Mouse (Mus musculus): Measurements from ENCODE around the gene Atp2c2.
A peak's percentile ranks its signal among the peaks of the same experiment; 100 is the strongest.

Atp2c2 gene

GRCm38 (mm10) chr8:119707146-119707545 lies 7.3 kb downstream of the Atp2c2 start:
- DNase-seq (ENCODE audit: low read depth) = no peak

GRCm38 (mm10) chr8:119708471-119708870 lies 8.7 kb downstream of the Atp2c2 start:
- DNase-seq (ENCODE audit: low read depth) = no peak

GRCm38 (mm10) chr8:119708878-119709702 lies 9.3 kb downstream of the Atp2c2 start:
- peak; percentile 97 for DNase-seq (ENCODE audit: low read depth)

- peak; percentile 54 for DNase-seq (ENCODE audit: low read depth)
These were observed 9.9 kb downstream of the Atp2c2 start for GRCm38 (mm10) chr8:119709703-119710093.

- peak; percentile 91 for DNase-seq (ENCODE audit: low read depth)
These were observed 12.4 kb downstream of the Atp2c2 start for GRCm38 (mm10) chr8:119712226-119712625.

- no peak for DNase-seq (ENCODE audit: low read depth)
These were observed 13.6 kb downstream of the Atp2c2 start for GRCm38 (mm10) chr8:119713421-119713820.

- peak; percentile 96 for DNase-seq (ENCODE audit: low read depth)
These were observed 15.4 kb downstream of the Atp2c2 start for GRCm38 (mm10) chr8:119715221-119715620.

GRCm38 (mm10) chr8:119716730-119717299 lies 17.0 kb downstream of the Atp2c2 start:
- DNase-seq (ENCODE audit: low read depth) = no peak

- peak; percentile 45 for DNase-seq (ENCODE audit: low read depth)
These were observed 18.0 kb downstream of the Atp2c2 start for GRCm38 (mm10) chr8:119717765-119718164.

- DNase-seq (ENCODE audit: low read depth) = no peak
These were observed 19.2 kb downstream of the Atp2c2 start for GRCm38 (mm10) chr8:119719011-119719501.

GRCm38 (mm10) chr8:119722348-119722747 lies 22.5 kb downstream of the Atp2c2 start:
- DNase-seq (ENCODE audit: low read depth) = no peak

- DNase-seq (ENCODE audit: low read depth) = peak; percentile 66
These were observed 23.9 kb downstream of the Atp2c2 start for GRCm38 (mm10) chr8:119723676-119724075.

GRCm38 (mm10) chr8:119724596-119724995 lies 24.8 kb downstream of the Atp2c2 start:
- no peak for DNase-seq (ENCODE audit: low read depth)

GRCm38 (mm10) chr8:119727093-119727492 lies 27.3 kb downstream of the Atp2c2 start:
- DNase-seq (ENCODE audit: low read depth) = no peak

GRCm38 (mm10) chr8:119728351-119728895 lies 28.6 kb downstream of the Atp2c2 start:
- no peak for DNase-seq (ENCODE audit: low read depth)

GRCm38 (mm10) chr8:119732072-119732471 lies 32.3 kb downstream of the Atp2c2 start:
- no peak for DNase-seq (ENCODE audit: low read depth)

- no peak for DNase-seq (ENCODE audit: low read depth)
These were observed 36.6 kb downstream of the Atp2c2 start for GRCm38 (mm10) chr8:119736348-119736917.

- no peak for DNase-seq (ENCODE audit: low read depth)
These were observed 37.5 kb downstream of the Atp2c2 start for GRCm38 (mm10) chr8:119737093-119737900.

GRCm38 (mm10) chr8:119738129-119738907 lies 38.5 kb downstream of the Atp2c2 start:
- no peak for DNase-seq (ENCODE audit: low read depth)

GRCm38 (mm10) chr8:119740634-119741033 lies 40.8 kb downstream of the Atp2c2 start:
- no peak for DNase-seq (ENCODE audit: low read depth)

GRCm38 (mm10) chr8:119742409-119742808 lies 42.6 kb downstream of the Atp2c2 start:
- DNase-seq (ENCODE audit: low read depth) = no peak

Data from NIH3T3 (cell line).